Mouse (Mus musculus) thymus, adult 2 months (tissue): ENCODE results near the gene Utrn.

Experiments used
- CTCF ChIP-seq: fragments of 200-500 bp; IDR thresholded peaks from 2 replicates; pipeline ENCODE4 v1.5.1; 2012; ENCODE audit warnings: mild to moderate bottlenecking, control low read depth, low read length, moderate library complexity, borderline replicate concordance; ENCODE audit not compliant: control insufficient read depth, poor library complexity, insufficient read depth; ENCODE audit errors: extremely low read depth
- POLR2A ChIP-seq: fragments of 200-500 bp; IDR thresholded peaks from 2 replicates; pipeline ENCODE4 v1.6.1; 2012; ENCODE audit warnings: mild to moderate bottlenecking, low read length, control low read depth, moderate library complexity; ENCODE audit not compliant: control insufficient read depth, poor library complexity, insufficient read depth; ENCODE audit errors: extremely low read depth

DNA sequence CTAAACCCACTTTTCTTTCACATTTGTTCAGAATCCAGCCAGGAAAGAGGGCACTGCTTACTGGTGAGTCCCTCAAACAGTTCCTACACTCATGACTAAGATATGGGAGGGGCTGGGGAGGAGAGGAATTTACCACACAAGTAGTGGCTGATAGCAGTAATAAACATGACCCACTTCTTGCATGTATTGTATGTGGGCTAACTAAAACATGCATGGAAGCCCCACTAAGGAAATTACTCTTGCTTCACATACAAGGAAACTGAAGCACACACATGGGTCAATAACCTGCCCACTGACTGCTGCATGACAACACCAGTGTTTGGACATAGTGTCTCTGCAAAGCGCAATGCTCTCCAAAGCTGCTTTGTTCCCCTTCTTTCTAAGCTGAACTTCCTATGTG is 333.9 kb downstream of the Utrn start:
- TF ChIP-seq POLR2A: no peak
- no peak for TF ChIP-seq CTCF
